Mouse (Mus musculus) heart, postnatal 0 days (tissue): ENCODE data around the gene Fam173a. TPM values are rescaled to one million over a fixed set of nuclear protein-coding genes. Genes with fewer than 3 reads are reported as not detected.

Experiments used
- ATAC-seq: fragments of 200-750 bp; cut with Nextera tagmentation; 2 replicates; pipeline ENCODE4 v1.8.0; 2017; ENCODE audit warnings: low read depth, moderate number of reproducible peaks, moderate library complexity; ENCODE audit not compliant: insufficient read depth
- DNase-seq: peaks from one replicate; pipeline ENCODE4 v3.0.0-alpha.2; 2016; ENCODE audit warnings: low spot score
- H3K27ac ChIP-seq: fragments of 300-500 bp; sonication (generic); 2 replicates; pipeline ENCODE4 v1.5.1; 2014; ENCODE audit warnings: low read depth, mild to moderate bottlenecking
- H3K27me3 ChIP-seq: fragments of 300-500 bp; sonication (generic); 2 replicates; pipeline ENCODE4 v1.6.1; 2014; ENCODE audit warnings: low read length, mixed read lengths; ENCODE audit not compliant: control insufficient read depth, insufficient read depth
- H3K36me3 ChIP-seq: fragments of 300-500 bp; sonication (generic); replicated peaks from 2 replicates; pipeline ENCODE4 v1.6.1; 2014; ENCODE audit warnings: low read length, mixed read lengths; ENCODE audit not compliant: control insufficient read depth, insufficient read depth
- H3K4me1 ChIP-seq: fragments of 300-500 bp; sonication (generic); 2 replicates; pipeline ENCODE4 v1.6.1; 2014; ENCODE audit warnings: antibody characterized with exemption; ENCODE audit not compliant: control insufficient read depth, insufficient read depth
- H3K4me2 ChIP-seq: fragments of 300-500 bp; sonication (generic); 2 replicates; pipeline ENCODE4 v1.6.1; 2014; ENCODE audit warnings: low read depth, mild to moderate bottlenecking, low read length, moderate library complexity
- H3K4me3 ChIP-seq: fragments of 300-500 bp; sonication (generic); 2 replicates; pipeline ENCODE4 v1.5.1; 2014; ENCODE audit warnings: low read depth, low read length
- H3K9ac ChIP-seq: fragments of 300-500 bp; sonication (generic); replicated peaks from 2 replicates; pipeline ENCODE4 v1.6.1; 2014; ENCODE audit warnings: low read depth, low read length, mixed read lengths
- H3K9me3 ChIP-seq: fragments of 300-500 bp; sonication (generic); replicated peaks from 2 replicates; pipeline ENCODE4 v1.6.1; 2016; ENCODE audit warnings: low read length; ENCODE audit not compliant: control insufficient read depth
- CTCF ChIP-seq: IDR thresholded peaks from 2 replicates; pipeline ENCODE4 v1.5.1; 2016; ENCODE audit warnings: antibody characterized with exemption, control low read depth, low read depth
- EP300 ChIP-seq: IDR thresholded peaks from 2 replicates; pipeline ENCODE4 v1.6.1; 2016; ENCODE audit warnings: antibody characterized with exemption, low read depth
- WGBS: fragments of 180-500 bp; shearing (Covaris S2); extraction: QIAGEN DNeasy Blood & Tissue Kit; methylation state at CpG from one replicate; pipeline ENCODE4 v1.1.7; 2014; 5-methylcytosine and 5-hydroxymethylcytosine counted together
- polyA plus RNA-seq: library from polyadenylated mRNA; unstranded; fragments of >200 nt; fragmentation: Nextera tagmentation; extraction: Ambion mirVana; gene quantifications from 2 replicates; pipeline ENCODE4 v1.2.1, GENCODE M21; 2015
- total RNA-seq: library from RNA; depleted of rRNA; stranded (reverse); fragments of >200 nt; gene quantifications from 2 replicates; pipeline ENCODE4 v1.2.3, GENCODE M21; 2014; ENCODE audit warnings: low replicate concordance

Gene Fam173a
- total and polyA plus RNA-seq, 2 experiments from 2014 or later: 32.5 to 55.6 TPM

DNA sequence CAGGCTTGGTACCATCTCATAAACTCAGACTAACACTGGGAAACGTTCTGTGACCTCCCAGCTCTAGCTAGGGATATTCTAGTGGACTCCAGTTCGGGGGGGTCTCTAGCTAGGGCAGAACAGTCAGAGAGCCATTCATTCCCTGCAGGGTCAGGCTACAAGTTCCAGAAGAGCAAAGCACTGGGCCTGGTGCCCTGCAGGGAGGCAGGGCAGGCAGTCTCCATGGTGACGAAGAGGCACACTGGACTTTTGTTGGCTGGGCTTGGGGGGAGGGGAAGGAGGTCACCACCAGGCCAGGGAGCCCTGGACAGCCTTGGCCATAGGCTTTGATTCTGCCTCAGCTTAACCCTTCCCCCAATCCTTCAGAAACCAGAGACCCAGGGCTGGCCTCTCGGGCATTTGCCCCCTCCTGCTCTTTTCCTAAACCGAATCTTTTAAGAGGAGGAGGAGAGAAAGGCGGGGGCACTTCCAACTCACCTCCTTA lies 3.0 kb upstream of the Fam173a start, which contains the start of gene AC134908.4:
AC134908.4 (minus strand) TSS at position 51 of the 484 bp plus-strand sequence.
- peak within 1 kb of the TSS; percentile 61 for H3K9ac ChIP-seq
- H3K4me2 ChIP-seq: peak within 1 kb of the TSS; percentile 91
- no peak within 1 kb of the TSS for H3K27ac ChIP-seq
- H3K4me1 ChIP-seq: peaks cover 22% of the 10 kb centered on the region; the same call in 1 of the 2 replicates
- peak within 1 kb of the TSS; percentile 94 for H3K4me3 ChIP-seq
- no peak for DNase-seq
- no peaks in the 10 kb centered on the region for H3K36me3 ChIP-seq
- no peaks in the 10 kb centered on the region for H3K9me3 ChIP-seq
- no peak for ATAC-seq
- 44% methylated on average over 6 of the region's 6 CpGs for WGBS
- H3K27me3 ChIP-seq: no peaks in the 10 kb centered on the region
- TF ChIP-seq EP300: no peak
- no peak for TF ChIP-seq CTCF

DNA sequence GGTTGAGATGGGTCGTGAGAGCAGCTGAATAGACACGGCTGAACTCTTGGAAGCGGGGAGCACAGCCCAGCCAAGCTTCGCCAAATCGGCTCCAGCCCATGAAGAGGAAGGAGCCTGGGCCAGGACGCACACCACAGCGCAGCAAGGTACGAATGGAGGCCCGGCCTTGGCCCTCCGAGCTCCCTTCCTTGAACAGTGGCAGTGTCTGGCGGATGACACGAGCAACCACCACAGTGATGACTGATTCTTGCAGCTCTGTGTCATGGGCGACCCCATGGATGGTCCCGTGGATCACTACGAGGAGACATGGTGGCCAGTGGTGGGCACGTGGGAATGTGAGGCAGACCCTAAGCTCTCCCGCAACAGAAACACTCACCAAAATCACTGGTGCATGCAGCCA lies 2.3 kb upstream of the Fam173a start:
- H3K27ac ChIP-seq: no peak overlapping the region
- H3K36me3 ChIP-seq: 0 out of 2 replicates have a peak, but pooled peaks cover 2% of the 10 kb centered on the region
- no peak overlapping the region for H3K4me3 ChIP-seq
- no peak overlapping the region for H3K4me2 ChIP-seq
- peaks cover 22% of the 10 kb centered on the region; the same call in 1 of the 2 replicates for H3K4me1 ChIP-seq
- H3K9me3 ChIP-seq: no peaks in the 10 kb centered on the region
- H3K9ac ChIP-seq: no peak overlapping the region
- no peaks in the 10 kb centered on the region for H3K27me3 ChIP-seq
- ATAC-seq (no peak), DNase-seq (no peak)
- no peak for TF ChIP-seq EP300
- WGBS: 91% methylated on average over 17 of the region's 17 CpGs

DNA sequence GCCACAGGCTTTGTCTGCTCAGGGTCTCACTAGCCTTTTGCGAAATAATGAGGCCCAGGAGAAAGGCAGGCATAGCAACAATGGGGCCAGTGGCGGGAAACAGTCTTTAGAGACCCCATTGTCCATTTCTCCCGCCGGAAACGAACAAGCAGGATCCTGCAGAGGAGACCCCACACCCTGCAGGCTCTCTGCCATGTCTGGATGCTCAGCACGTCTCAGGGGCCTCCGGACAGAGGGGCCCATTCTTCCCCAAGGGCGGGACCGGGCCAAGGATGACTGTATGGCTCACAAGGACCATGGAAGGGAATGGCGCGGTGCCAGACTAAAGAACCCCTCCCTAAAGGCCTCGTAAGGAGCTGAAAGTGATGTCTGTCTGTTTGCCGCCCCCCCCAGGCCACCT lies 1.5 kb upstream of the Fam173a start:
- TF ChIP-seq CTCF: no peak
- TF ChIP-seq EP300: no peak
- WGBS: 74% methylated on average over 13 of the region's 13 CpGs
- no peak overlapping the region for H3K27ac ChIP-seq

DNA sequence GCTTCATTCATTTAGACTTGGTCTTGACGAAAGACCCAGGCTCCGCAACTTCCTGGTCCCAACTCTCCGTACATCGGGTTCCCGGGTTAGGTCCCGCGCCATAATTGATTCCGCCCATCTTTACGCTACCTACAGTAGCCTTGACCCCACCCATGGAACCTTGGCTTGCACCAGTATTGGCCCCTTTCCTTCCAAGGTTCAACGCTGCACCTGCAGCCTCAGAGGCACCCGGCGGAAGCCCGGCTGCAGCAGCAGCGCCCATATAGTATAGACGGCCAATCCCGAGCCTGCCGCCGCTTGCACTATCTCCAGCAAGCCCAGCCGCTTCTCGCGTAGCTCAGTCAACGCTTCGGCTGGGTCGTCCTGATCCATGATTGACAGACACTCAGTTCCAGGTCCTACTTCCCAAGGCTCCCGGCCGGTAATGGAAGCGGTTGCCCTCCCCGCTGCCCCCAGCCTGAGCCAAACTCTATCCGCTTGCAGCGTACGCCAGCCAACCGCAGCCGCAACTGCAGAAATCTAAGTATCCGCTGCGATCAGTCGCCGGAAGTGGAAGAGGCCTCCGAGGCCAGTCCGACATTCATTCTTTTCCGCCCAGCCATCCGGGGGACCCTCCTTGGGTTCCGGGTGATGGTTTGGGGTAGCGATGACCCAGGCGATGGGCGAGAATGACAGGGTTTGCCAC lies 716 bp downstream of the Fam173a start:
- Histone ChIP-seq H3K4me3 (peak overlapping the region; percentile 83), H3K36me3 (peaks cover 18% of the 10 kb centered on the region; the same call in 1 of the 2 replicates), H3K27me3 (no peaks in the 10 kb centered on the region), H3K27ac (peak overlapping the region; percentile 92), H3K9me3 (no peaks in the 10 kb centered on the region), H3K4me1 (peaks cover 19% of the 10 kb centered on the region; the same call in 1 of the 2 replicates), H3K4me2 (peak overlapping the region; percentile 91), H3K9ac (peak overlapping the region; percentile 81)
- DNase-seq: peak; percentile 66
- under 1% methylated on average over 45 of the region's 45 CpGs for WGBS
- peak; percentile 74 for ATAC-seq
- TF ChIP-seq CTCF (no peak), EP300 (no peak)

More for the DNA sequence above, 1.5 kb upstream of the Fam173a start:
- no peaks in the 10 kb centered on the region for H3K27me3 ChIP-seq
- ATAC-seq (no peak), DNase-seq (no peak)
- H3K36me3 ChIP-seq: peaks cover 9% of the 10 kb centered on the region; the same call in 1 of the 2 replicates
- no peak overlapping the region for H3K9ac ChIP-seq
- H3K4me1 ChIP-seq: peaks cover 22% of the 10 kb centered on the region; the same call in 1 of the 2 replicates
- no peak overlapping the region for H3K4me2 ChIP-seq
- no peaks in the 10 kb centered on the region for H3K9me3 ChIP-seq
- no peak overlapping the region for H3K4me3 ChIP-seq

DNA sequence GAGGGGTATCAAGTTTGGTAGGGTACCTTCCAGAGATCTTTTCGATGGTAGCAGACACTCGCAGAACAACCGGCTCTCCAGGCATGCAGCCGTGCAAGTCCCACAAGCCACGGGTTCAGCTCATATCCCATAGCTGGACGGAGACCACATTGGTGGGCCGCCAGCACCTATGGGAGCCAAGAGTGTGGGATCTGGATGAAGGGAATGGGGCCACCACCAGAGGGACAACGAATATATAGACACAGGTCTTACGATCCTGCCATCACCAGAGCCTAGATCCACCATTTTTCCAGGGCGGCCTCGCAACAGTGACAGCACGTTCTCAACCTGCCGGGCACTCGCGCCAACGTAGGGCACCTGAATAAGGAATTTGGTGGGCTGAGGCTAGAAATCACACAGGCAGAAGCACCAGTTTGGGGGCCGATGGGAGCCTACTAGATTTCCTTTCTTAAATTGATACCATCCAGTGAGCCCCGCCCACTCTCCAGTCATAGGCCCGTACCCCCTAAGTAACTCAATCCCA lies 1.3 kb downstream of the Fam173a start:
- Histone ChIP-seq H3K36me3 (peaks cover 18% of the 10 kb centered on the region; the same call in 1 of the 2 replicates), H3K9me3 (no peaks in the 10 kb centered on the region), H3K27me3 (no peaks in the 10 kb centered on the region), H3K27ac (no peak overlapping the region), H3K4me1 (peaks cover 17% of the 10 kb centered on the region; the same call in 1 of the 2 replicates), H3K9ac (peak overlapping the region; percentile 81), H3K4me3 (peak overlapping the region; percentile 83), H3K4me2 (peak overlapping the region; percentile 91)
- TF ChIP-seq CTCF (no peak), EP300 (no peak)
- no peak for DNase-seq
- ATAC-seq: no peak
- WGBS: 26% methylated on average over 19 of the region's 19 CpGs
